Mouse (Mus musculus) lung, postnatal 25 days (tissue): ENCODE data around the gene 1700088E04Rik.

ENCODE experiments used
- DNase-seq: peaks from one replicate; pipeline ENCODE4 v3.0.0; 2022; ENCODE audit warnings: low spot score

The 1700088E04Rik gene

GRCm38 (mm10) chr15:79099456-79099855 is 41.6 kb downstream of the 1700088E04Rik start:
- peak; percentile 47 for DNase-seq

GRCm38 (mm10) chr15:79098868-79099267 is 42.2 kb downstream of the 1700088E04Rik start:
- DNase-seq, result peak; percentile 63

- DNase-seq, result no peak
Measured at GRCm38 (mm10) chr15:79098220-79098619, 42.8 kb downstream of the 1700088E04Rik start.

GRCm38 (mm10) chr15:79097611-79098025 is 43.4 kb downstream of the 1700088E04Rik start:
- no peak for DNase-seq

- no peak for DNase-seq
Measured at GRCm38 (mm10) chr15:79097135-79097534, 43.9 kb downstream of the 1700088E04Rik start.

- DNase-seq, result peak; percentile 26
Measured at GRCm38 (mm10) chr15:79096556-79096955, 44.5 kb downstream of the 1700088E04Rik start.

- DNase-seq, result no peak
Measured at GRCm38 (mm10) chr15:79095483-79095882, 45.6 kb downstream of the 1700088E04Rik start.

GRCm38 (mm10) chr15:79093083-79093839 is 47.8 kb downstream of the 1700088E04Rik start:
- peak; percentile 32 for DNase-seq

- no peak for DNase-seq
Measured at GRCm38 (mm10) chr15:79092284-79092683, 48.8 kb downstream of the 1700088E04Rik start.

- DNase-seq, result no peak
Measured at GRCm38 (mm10) chr15:79079567-79079966, 61.5 kb downstream of the 1700088E04Rik start.
